Mouse (Mus musculus): ENCODE results near the gene Wdr76. TPM values are rescaled to one million over a fixed set of nuclear protein-coding genes. Genes with fewer than 3 reads are reported as not detected.
A peak's percentile ranks its signal among the peaks of the same experiment; 100 is the strongest.
"Not testable (repeated sequence)": the region's sequence is repeated elsewhere in the genome, so short reads cannot be mapped to it uniquely, and the experiment has no call there.

Wdr76 gene
- polyA plus RNA-seq, 1 experiment from 2014 or later = 5.8 TPM

DNA sequence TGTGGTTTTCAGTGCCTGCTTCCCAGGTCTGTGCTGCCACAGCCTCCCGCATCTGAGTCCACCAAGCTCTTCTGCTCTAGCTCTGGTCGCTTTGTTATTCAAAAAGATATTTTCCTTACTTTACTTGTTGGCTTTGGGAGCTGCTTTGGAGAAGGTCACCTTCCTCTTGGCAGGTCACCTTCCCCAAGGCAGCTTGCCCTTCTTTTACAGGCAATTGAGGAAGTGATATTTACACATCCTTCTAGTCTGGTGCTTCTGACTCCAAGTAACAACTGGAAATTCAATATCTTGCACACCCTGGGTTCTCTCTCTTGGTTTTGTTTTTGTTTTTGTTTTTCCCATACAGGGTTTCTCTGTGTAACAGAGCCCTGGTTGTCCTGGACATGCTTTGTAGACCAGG, 22.1 kb upstream of the Wdr76 start:
- not testable (repeated sequence) for H3K4me1 ChIP-seq (replicated peaks); H3K27ac ChIP-seq; ATAC-seq (ENCODE audit: low FRiP score); H3K27me3 ChIP-seq; H3K4me3 ChIP-seq; H3K9ac ChIP-seq; H3K4me2 ChIP-seq; H3K9me3 ChIP-seq; H3K36me3 ChIP-seq
- WGBS = 75% methylated on average over 2 of the region's 2 CpGs

DNA sequence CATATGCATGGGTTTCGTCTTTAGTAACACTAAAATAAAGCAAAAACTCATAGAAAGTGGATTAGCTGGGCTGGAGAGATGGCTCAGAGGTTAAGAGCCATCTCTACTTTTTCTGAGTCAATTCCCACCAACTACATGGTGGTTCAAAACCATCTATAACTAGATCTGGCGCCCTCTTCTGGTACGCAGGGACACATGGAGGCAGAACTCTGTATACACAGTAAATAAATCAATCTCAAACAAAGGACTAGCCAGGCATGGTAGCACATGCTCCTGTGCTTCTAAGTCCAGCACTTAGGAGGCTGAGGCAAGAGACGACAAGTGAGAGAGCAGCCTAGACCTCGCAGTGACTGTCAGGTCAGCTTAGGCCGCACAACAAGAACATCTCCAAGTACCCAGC, 5.0 kb upstream of the Wdr76 start:
- WGBS = 83% methylated on average over 1 of the region's 6 CpGs

DNA sequence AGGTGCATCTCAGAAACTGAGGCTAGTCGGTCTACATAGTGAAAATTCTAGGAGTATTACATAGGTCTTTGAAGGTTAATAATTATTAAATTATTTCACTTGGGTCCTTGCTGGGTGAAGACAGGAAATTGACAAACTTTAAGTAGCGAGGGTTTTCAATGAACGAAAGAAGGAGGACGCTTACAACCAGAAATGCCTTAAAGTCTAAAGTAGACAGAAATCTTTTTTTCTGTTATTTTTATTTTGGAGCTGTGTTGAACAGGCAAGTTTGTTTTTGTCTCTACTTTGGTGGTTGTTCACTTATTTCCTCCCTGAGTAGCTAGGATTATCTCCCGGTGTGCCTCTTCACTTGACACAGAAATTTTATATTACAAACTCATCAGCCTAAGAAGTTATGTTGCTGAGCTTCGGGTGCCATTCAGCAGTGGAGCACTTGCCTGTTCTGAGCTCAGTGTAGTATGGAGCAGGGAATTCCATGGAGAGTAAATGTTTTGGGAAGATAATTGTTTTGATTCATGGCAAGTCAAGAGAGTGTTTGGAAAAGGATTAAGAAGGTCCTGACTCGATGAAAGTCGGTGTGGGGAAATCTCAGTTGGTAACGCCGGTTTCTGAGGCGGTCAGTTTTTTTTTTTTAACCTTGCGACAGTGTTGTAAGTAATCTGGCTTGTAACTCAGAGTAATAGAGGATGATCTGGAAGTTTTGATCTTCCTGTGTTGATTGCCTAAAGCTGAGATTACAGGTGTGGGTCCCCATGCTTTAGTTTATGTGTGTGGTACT, 839 bp downstream of the Wdr76 start:
- Histone ChIP-seq H3K4me3 (peak overlapping the region; percentile 62), H3K9ac (peak overlapping the region; percentile 74), H3K9me3 (no peaks in the 10 kb centered on the region), H3K4me2 (peak overlapping the region; percentile 84), H3K36me3 (peaks cover 18% of the 10 kb centered on the region), H3K27ac (no peak overlapping the region), H3K27me3 (no peaks in the 10 kb centered on the region), H3K4me1 (replicated peaks) (peaks cover 29% of the 10 kb centered on the region)
- ATAC-seq (ENCODE audit: low FRiP score) = no peak
- 28% methylated on average over 12 of the region's 12 CpGs for WGBS

More for the DNA sequence above, 5.0 kb upstream of the Wdr76 start:
- not testable (repeated sequence) for H3K27me3 ChIP-seq; H3K27ac ChIP-seq; ATAC-seq (ENCODE audit: low FRiP score); H3K4me3 ChIP-seq; H3K9me3 ChIP-seq; H3K9ac ChIP-seq; H3K4me2 ChIP-seq
- H3K36me3 ChIP-seq = peaks cover 12% of the 10 kb centered on the region
- peaks cover 11% of the 10 kb centered on the region for H3K4me1 ChIP-seq (replicated peaks)

DNA sequence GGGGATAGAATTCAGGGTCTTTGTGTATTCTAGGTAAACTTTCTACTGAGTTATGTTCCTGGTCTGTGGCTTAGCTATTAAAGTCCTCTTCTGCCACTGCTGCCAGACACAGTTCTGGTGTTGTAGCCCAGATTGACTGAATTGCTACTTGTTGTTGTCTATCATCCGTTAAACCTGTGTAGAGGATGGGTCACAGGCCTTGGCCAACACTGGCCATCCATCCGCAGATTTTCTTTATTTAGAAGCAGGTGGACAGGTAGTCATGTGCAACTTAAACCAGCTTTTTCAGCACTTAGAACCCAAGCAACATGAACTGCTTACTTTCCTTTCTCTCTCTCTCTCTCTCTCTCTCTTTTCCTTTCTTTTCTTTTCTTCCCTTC, 1.4 kb downstream of the Wdr76 start:
- 94% methylated on average over 2 of the region's 2 CpGs for WGBS
- H3K9ac ChIP-seq = peak overlapping the region; percentile 74; the same call in 1 of the 2 replicates
- H3K4me2 ChIP-seq = peak overlapping the region; percentile 84
- ATAC-seq (ENCODE audit: low FRiP score) = no peak
- H3K4me1 ChIP-seq (replicated peaks) = peaks cover 29% of the 10 kb centered on the region
- H3K4me3 ChIP-seq = peak overlapping the region; percentile 62; the same call in 1 of the 2 replicates
- H3K27me3 ChIP-seq = no peaks in the 10 kb centered on the region
- no peaks in the 10 kb centered on the region for H3K9me3 ChIP-seq
- H3K27ac ChIP-seq = no peak overlapping the region
- H3K36me3 ChIP-seq = peaks cover 18% of the 10 kb centered on the region

DNA sequence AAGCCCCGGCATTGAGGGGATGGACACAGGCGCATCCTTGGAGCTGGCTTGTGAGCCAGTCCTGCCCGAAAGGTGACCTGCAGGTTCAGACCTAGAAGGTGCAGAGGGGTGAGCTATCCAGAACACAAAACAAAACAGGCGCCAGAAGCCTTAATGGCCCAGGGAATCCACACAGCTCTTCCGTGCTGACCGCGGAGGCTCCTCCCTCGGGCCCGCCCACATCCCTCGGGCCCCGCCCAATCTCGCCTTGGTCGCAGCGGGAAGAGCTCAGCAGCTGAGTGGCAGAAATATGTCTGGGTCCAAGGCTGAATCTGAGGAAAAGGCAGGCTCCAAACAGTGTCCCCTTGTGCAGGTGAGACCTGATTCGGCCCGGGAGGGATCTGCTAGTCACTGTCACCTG, 3.1 kb downstream of the Wdr76 start:
- ATAC-seq (ENCODE audit: low FRiP score) = peak; percentile 30; the same call in 1 of the 2 replicates
- H3K36me3 ChIP-seq = peaks cover 8% of the 10 kb centered on the region
- H3K9ac ChIP-seq = peak overlapping the region; percentile 53
- H3K9me3 ChIP-seq = no peaks in the 10 kb centered on the region
- H3K4me2 ChIP-seq = peak overlapping the region; percentile 47
- H3K4me1 ChIP-seq (replicated peaks) = peaks cover 26% of the 10 kb centered on the region
- 28% methylated on average over 16 of the region's 16 CpGs for WGBS
- no peaks in the 10 kb centered on the region for H3K27me3 ChIP-seq
- no peak overlapping the region for H3K27ac ChIP-seq
- H3K4me3 ChIP-seq = peak overlapping the region; percentile 27

DNA sequence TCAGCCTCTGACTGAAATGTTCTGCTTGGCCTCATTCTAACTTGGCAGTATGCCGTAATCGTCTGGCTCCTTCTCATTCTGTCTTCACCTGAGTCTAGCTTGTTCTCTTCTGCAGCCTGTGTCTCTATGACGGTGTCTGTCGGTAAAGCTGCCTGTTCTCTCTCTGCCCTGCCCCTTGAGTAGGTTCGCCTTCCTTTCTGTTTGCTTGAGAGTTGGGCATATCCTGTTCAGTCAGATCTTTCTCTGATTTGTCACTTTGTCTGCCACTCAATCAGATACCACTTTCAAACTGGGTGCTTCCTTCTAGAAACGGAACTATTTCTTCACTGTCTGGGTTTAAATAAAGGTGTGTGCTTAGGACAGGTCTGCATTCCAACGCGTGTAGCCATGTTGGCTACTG, 4.9 kb downstream of the Wdr76 start:
- no peak overlapping the region for H3K4me3 ChIP-seq
- ATAC-seq (ENCODE audit: low FRiP score) = no peak
- peaks cover 6% of the 10 kb centered on the region for H3K36me3 ChIP-seq
- H3K9me3 ChIP-seq = no peaks in the 10 kb centered on the region
- no peak overlapping the region for H3K27ac ChIP-seq
- WGBS = 94% methylated on average over 8 of the region's 8 CpGs
- H3K4me2 ChIP-seq = no peak overlapping the region
- no peak overlapping the region for H3K9ac ChIP-seq
- H3K4me1 ChIP-seq (replicated peaks) = peaks cover 18% of the 10 kb centered on the region
- H3K27me3 ChIP-seq = no peaks in the 10 kb centered on the region

DNA sequence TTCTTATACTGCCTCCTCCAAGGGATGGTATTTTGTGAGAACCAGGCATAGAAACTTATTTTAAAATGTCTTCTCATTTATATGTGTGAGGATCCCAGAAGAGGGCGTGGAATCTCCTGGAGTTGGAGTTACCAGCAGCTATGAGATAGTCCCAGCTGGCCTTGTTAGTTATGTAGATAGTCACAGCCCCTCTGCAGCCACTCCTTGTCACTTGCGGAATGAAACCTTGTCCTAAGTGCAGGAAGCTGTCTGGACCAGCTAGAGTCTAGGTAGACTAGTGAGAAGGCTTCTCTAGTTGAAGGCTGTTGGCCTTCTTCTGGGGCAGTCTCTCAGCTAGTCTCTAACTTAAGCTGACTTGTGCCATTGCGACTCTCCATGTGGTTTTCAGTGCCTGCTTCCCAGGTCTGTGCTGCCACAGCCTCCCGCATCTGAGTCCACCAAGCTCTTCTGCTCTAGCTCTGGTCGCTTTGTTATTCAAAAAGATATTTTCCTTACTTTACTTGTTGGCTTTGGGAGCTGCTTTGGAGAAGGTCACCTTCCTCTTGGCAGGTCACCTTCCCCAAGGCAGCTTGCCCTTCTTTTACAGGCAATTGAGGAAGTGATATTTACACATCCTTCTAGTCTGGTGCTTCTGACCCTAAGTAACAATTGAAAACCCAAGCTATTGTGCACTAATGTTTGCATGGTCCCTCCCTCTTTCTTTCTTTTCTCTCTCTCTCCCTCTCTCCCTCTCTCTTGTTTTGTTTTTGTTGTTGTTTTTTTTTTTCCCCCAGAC, 6.7 kb downstream of the Wdr76 start:
- not testable (repeated sequence) for H3K4me2 ChIP-seq; H3K27me3 ChIP-seq; H3K9me3 ChIP-seq; H3K4me3 ChIP-seq; ATAC-seq (ENCODE audit: low FRiP score); H3K9ac ChIP-seq; H3K27ac ChIP-seq; H3K4me1 ChIP-seq (replicated peaks)
- 95% methylated on average over 5 of the region's 5 CpGs for WGBS
- H3K36me3 ChIP-seq = peaks cover 11% of the 10 kb centered on the region

DNA sequence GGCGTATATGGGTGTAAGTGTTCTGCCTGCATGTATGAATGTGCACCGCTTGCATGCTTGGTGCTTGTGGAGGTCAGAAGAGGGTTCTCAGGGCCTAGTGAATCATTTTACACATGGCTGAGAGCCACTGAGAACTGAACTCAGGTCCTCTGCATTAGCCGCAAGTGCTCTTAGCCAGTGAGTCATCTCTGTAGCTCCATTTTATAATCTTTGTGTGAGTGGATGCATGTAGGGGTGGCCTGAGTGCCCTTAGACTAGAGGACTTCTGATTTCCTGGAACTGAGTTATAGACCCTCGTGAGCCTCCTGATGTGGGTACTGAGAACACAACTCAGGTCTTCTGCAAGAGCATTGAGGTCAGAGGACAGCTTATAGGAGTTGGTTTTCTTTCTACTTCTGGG, 7.7 kb downstream of the Wdr76 start:
- no peaks in the 10 kb centered on the region for H3K9me3 ChIP-seq
- H3K27ac ChIP-seq = no peak overlapping the region
- H3K27me3 ChIP-seq = no peaks in the 10 kb centered on the region
- 0 out of 2 replicates have a peak, but pooled peaks cover 5% of the 10 kb centered on the region for H3K4me1 ChIP-seq (replicated peaks)
- no peak overlapping the region for H3K4me2 ChIP-seq
- WGBS = 95% methylated on average over 4 of the region's 4 CpGs
- ATAC-seq (ENCODE audit: low FRiP score) = no peak
- no peak overlapping the region for H3K4me3 ChIP-seq
- H3K9ac ChIP-seq = no peak overlapping the region
- H3K36me3 ChIP-seq = peaks cover 11% of the 10 kb centered on the region

DNA sequence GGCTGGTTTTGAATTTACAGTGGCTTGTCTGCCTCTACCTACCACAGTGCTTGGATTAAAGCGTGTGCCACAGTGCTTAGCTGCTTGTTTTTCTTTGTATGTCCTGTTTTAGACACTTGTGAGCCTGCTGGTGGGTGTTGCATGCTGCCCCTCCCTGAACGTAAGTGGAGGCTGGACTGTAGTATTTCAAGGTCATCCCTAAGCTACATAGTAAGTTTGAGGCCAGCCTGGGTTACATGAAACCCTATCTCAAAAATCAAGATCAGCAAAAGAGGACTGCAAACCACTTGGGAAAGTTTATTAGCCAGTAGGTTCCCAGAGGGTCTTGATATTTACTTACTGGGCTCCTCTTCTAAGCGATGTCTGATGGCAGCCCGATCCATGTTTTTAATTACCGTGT, 11.6 kb downstream of the Wdr76 start:
- H3K9me3 ChIP-seq = no peaks in the 10 kb centered on the region
- no peak overlapping the region for H3K4me2 ChIP-seq
- H3K4me3 ChIP-seq = no peak overlapping the region
- H3K9ac ChIP-seq = no peak overlapping the region
- H3K27me3 ChIP-seq = no peaks in the 10 kb centered on the region
- H3K36me3 ChIP-seq = peaks cover 10% of the 10 kb centered on the region
- no peak for ATAC-seq (ENCODE audit: low FRiP score)
- WGBS = 97% methylated on average over 5 of the region's 5 CpGs
- no peak overlapping the region for H3K27ac ChIP-seq
- no peaks in the 10 kb centered on the region for H3K4me1 ChIP-seq (replicated peaks)

DNA sequence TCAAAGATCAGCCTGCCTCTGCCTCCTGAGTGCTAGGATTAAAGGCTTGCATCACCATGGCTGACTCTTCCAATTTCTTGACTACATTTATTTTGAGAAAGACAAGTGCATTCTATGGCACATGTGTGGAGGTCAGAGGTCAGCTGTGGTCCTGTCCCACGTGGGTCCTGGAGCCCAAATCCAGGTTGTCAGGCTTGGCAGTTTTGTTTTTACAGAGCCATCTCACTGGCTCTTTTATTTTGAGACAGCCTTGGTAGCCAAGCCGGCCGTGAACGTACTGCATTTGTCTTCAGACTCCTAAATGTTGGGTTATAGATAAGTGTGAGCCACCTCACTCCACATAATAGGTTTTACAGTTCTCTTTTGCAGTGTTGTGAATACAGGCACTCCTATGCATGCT, 12.2 kb downstream of the Wdr76 start:
- H3K4me1 ChIP-seq (replicated peaks); H3K27ac ChIP-seq; H3K9me3 ChIP-seq; H3K27me3 ChIP-seq; H3K9ac ChIP-seq; H3K4me3 ChIP-seq; ATAC-seq (ENCODE audit: low FRiP score); H3K4me2 ChIP-seq: not testable (repeated sequence)
- 92% methylated on average over 4 of the region's 4 CpGs for WGBS
- peaks cover 10% of the 10 kb centered on the region for H3K36me3 ChIP-seq

DNA sequence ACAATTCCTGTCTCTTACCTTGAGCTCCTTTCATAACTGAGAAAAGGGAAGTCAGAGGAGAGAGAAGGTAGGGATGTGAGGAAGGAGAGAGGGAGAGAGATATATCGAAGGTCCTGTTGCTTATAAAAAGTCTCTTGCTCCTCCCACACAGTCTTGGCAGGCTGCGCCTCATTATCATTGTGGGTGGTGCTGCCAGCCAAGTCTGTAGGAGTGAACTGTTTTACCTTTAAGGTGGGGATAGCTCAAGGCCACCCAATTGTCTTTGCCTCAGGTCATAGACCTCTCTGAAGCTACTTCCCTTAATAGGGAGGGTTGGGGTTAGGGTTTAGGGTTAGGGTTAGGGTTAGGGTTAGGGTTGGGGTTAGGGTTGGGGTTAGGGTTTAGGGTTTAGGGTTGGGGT, 15.5 kb downstream of the Wdr76 start:
- no peak for ATAC-seq (ENCODE audit: low FRiP score)
- H3K36me3 ChIP-seq = peaks cover 16% of the 10 kb centered on the region
- no peaks in the 10 kb centered on the region for H3K4me1 ChIP-seq (replicated peaks)
- no peak overlapping the region for H3K27ac ChIP-seq
- H3K4me2 ChIP-seq = no peak overlapping the region
- H3K9me3 ChIP-seq = no peaks in the 10 kb centered on the region
- no peak overlapping the region for H3K9ac ChIP-seq
- no peaks in the 10 kb centered on the region for H3K27me3 ChIP-seq
- no peak overlapping the region for H3K4me3 ChIP-seq
- 94% methylated on average over 2 of the region's 2 CpGs for WGBS

DNA sequence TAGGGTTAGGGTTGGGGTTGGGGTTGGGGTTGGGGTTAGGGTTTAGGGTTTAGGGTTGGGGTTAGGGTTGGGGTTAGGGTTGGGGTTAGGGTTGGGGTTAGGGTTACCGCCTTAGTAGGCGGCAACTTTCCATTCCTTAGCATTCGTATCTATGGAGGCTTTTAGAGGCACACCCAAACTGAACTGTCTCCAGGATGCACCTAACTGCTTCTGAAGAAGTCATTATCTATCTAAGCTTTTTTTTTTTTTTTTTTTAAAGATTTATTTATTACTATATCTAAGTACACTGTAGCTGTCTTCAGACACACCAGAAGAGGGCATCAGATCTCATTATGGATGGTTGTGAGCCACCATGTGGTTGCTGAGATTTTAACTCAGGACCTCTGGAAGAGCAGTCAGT, 16.3 kb downstream of the Wdr76 start:
- peaks cover 15% of the 10 kb centered on the region for H3K36me3 ChIP-seq
- H3K27me3 ChIP-seq; H3K4me1 ChIP-seq (replicated peaks); H3K9ac ChIP-seq; H3K27ac ChIP-seq; H3K4me3 ChIP-seq; H3K4me2 ChIP-seq; H3K9me3 ChIP-seq; ATAC-seq (ENCODE audit: low FRiP score): not testable (repeated sequence)
- 95% methylated on average over 3 of the region's 3 CpGs for WGBS
